Mouse (Mus musculus): Measurements from ENCODE around the gene Trpm5.
A peak's percentile ranks its signal among the peaks of the same experiment; 100 is the strongest.

The Trpm5 gene

GRCm38 (mm10) chr7:143094592-143095553 lies at the start of gene Trpm5:
TSS of gene Trpm5 (minus strand) at chr7:143094642.
- peak; percentile 51 to 84 for DNase-seq (ENCODE audit: low spot score in 2 of 2)

- no peak for DNase-seq (ENCODE audit: low spot score in 2 of 2)
These were observed 48.2 kb upstream of the Trpm5 start for GRCm38 (mm10) chr7:143142680-143143079.

GRCm38 (mm10) chr7:143139932-143140331 lies 45.5 kb upstream of the Trpm5 start:
- DNase-seq (ENCODE audit: low spot score in 2 of 2), result no peak

- no peak for DNase-seq (ENCODE audit: low spot score in 2 of 2)
These were observed 44.3 kb upstream of the Trpm5 start for GRCm38 (mm10) chr7:143138789-143139188.

- no peak for DNase-seq (ENCODE audit: low spot score in 2 of 2)
These were observed 42.1 kb upstream of the Trpm5 start for GRCm38 (mm10) chr7:143136561-143136960.

GRCm38 (mm10) chr7:143136125-143136524 lies 41.7 kb upstream of the Trpm5 start:
- no peak for DNase-seq (ENCODE audit: low spot score in 2 of 2)

GRCm38 (mm10) chr7:143132815-143133214 lies 38.4 kb upstream of the Trpm5 start:
- DNase-seq (ENCODE audit: low spot score in 2 of 2), result no peak

- no peak for DNase-seq (ENCODE audit: low spot score in 2 of 2)
These were observed 30.5 kb upstream of the Trpm5 start for GRCm38 (mm10) chr7:143124902-143125301.

- peak; percentile 46 to 68 for DNase-seq (ENCODE audit: low spot score in 2 of 2)
These were observed 29.6 kb upstream of the Trpm5 start for GRCm38 (mm10) chr7:143123876-143124669.

GRCm38 (mm10) chr7:143122191-143122590 lies 27.7 kb upstream of the Trpm5 start:
- no peak for DNase-seq (ENCODE audit: low spot score in 2 of 2)

GRCm38 (mm10) chr7:143119826-143120225 lies 25.4 kb upstream of the Trpm5 start:
- no peak for DNase-seq (ENCODE audit: low spot score in 2 of 2)

GRCm38 (mm10) chr7:143119407-143119806 lies 25.0 kb upstream of the Trpm5 start:
- DNase-seq (ENCODE audit: low spot score in 2 of 2), result no peak

- no peak for DNase-seq (ENCODE audit: low spot score in 2 of 2)
These were observed 22.1 kb upstream of the Trpm5 start for GRCm38 (mm10) chr7:143116521-143116920.

- no peak for DNase-seq (ENCODE audit: low spot score in 2 of 2)
These were observed 20.3 kb upstream of the Trpm5 start for GRCm38 (mm10) chr7:143114773-143115172.

GRCm38 (mm10) chr7:143112395-143112794 lies 18.0 kb upstream of the Trpm5 start:
- DNase-seq (ENCODE audit: low spot score in 2 of 2), result no peak

- DNase-seq (ENCODE audit: low spot score in 2 of 2), result no peak
These were observed 17.3 kb upstream of the Trpm5 start for GRCm38 (mm10) chr7:143111719-143112118.

- DNase-seq (ENCODE audit: low spot score in 2 of 2), result no peak
These were observed 16.4 kb upstream of the Trpm5 start for GRCm38 (mm10) chr7:143110803-143111202.

GRCm38 (mm10) chr7:143109696-143110095 lies 15.3 kb upstream of the Trpm5 start:
- DNase-seq (ENCODE audit: low spot score in 2 of 2), result no peak

- DNase-seq (ENCODE audit: low spot score in 2 of 2), result no peak
These were observed 14.7 kb upstream of the Trpm5 start for GRCm38 (mm10) chr7:143108996-143109660.

- no peak for DNase-seq (ENCODE audit: low spot score in 2 of 2)
These were observed 13.8 kb upstream of the Trpm5 start for GRCm38 (mm10) chr7:143108200-143108599.

GRCm38 (mm10) chr7:143106672-143107465 lies 12.4 kb upstream of the Trpm5 start:
- peak in 1 of 2 experiments; percentile 38 for DNase-seq (ENCODE audit: low spot score in 2 of 2)

All from urinary bladder, postnatal 4 days (tissue).